Mouse (Mus musculus) brain, adult 2 months (tissue): ENCODE data around the gene Gm14288.
"Not testable (repeated sequence)": the region's sequence is repeated elsewhere in the genome, so short reads cannot be mapped to it uniquely, and the experiment has no call there.

Experiments
- DNase-seq: peaks from one replicate; pipeline ENCODE4 v3.0.0; 2011; ENCODE audit warnings: low read depth, low spot score

Gene Gm14288

DNA sequence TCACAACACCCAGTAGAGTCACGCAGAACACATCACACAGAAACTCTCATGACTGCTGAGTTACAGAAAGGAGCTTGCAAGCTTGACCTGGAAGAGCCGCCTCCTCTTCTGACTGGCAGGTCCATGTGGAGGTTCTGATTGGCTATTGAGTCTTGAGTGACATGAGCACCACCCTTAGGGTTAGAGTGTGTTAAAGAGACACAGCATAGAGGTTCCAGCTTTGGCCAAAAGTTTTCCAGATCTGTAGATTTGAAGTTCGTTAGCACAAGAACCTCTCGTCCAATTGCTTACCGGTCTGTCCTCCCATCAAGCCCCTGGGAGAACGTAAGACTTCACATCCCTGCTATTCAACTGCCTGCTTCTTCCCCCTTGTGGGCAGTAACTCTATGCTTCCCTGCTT is at the start of gene Gm14288:
Gene Gm14288 (minus strand): TSS at position 101 of the 400 bp plus-strand sequence.
- not testable (repeated sequence) for DNase-seq

DNA sequence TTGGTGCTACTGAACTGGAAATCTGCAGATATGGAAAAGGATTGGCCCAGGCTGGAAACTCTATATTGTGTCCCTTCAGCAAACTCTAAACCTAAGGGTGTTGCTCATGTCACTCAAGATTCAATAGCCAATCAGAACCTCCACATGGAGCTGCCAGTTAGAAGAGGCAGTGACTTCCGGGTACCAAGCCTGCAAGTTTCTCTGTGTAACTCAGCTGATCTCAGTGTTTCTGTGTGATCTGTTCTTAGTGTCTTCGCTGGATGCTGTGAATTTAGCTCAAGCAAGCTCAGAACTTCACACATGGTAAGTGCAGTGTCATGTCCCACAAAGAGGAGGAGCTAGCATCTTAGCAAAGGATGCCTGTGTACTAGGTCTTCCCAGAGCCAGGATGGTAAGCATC is 59.7 kb downstream of the Gm14288 start, which contains the start of gene Gm2007:
Gene Gm2007 (plus strand): TSS at position 301 of the 400 bp plus-strand sequence.
- DNase-seq, result not testable (repeated sequence)
